ENCODE assay signal across 11 mouse cellular contexts in genomic region chr1:156605094-156605866, GRCm38 (mm10). TPM values are rescaled to one million over a fixed set of nuclear protein-coding genes. Genes with fewer than 3 reads are reported as not detected.
DNase-seq lines count a peak whose midpoint lies in the region; ATAC-seq and TF ChIP-seq lines count a peak whose summit lies in the region.
"Had no signal": no experiment of that assay in that cellular context is flagged by ENCODE, and none has a peak within 500 bp of the region (broad histone marks: within the 10 kb centered on the region; RNA-seq: fewer than 3 reads in every experiment).

No protein-coding gene starts in this region.

- peak overlapping the region; percentile 10; the same call in 1 of the 2 replicates for H3K27ac ChIP-seq in layer of hippocampus, adult 2 months
- H3K27ac ChIP-seq in midbrain, embryonic 13.5 days = no peak overlapping the region
- H3K27ac ChIP-seq: heart, embryonic 15.5 days; liver, embryonic 14.5 days had no signal

- H3K36me3 ChIP-seq in midbrain, embryonic 13.5 days = no peaks in the 10 kb centered on the region
- H3K36me3 ChIP-seq: heart, embryonic 15.5 days had no signal

- TF ChIP-seq CTCF in layer of hippocampus, adult 2 months (conservative IDR thresholded peaks at IDR 0.05) = no peak

- H3K4me3 ChIP-seq in layer of hippocampus, adult 2 months = no peak overlapping the region
- H3K4me3 ChIP-seq in midbrain, embryonic 13.5 days (replicated peaks) = no peak overlapping the region
- H3K4me3 ChIP-seq: heart, embryonic 15.5 days had no signal

- peak; percentile 85 for ATAC-seq in megakaryocyte, adult 5-6 weeks (ENCODE audit: poor library complexity, severe bottlenecking)
- no peak for ATAC-seq in midbrain, embryonic 13.5 days

- no peak overlapping the region for H3K4me2 ChIP-seq in midbrain, embryonic 13.5 days (replicated peaks)
- H3K4me2 ChIP-seq: heart, embryonic 15.5 days had no signal

- no peaks in the 10 kb centered on the region for H3K9me3 ChIP-seq in midbrain, embryonic 13.5 days
- H3K9me3 ChIP-seq: heart, embryonic 15.5 days had no signal

- WGBS in midbrain, embryonic 13.5 days = 86% methylated on average over 12 of the region's 12 CpGs

- peak; percentile 23 for DNase-seq in gastrocnemius, adult 18-20 months (ENCODE audit: low spot score)
- no peak for DNase-seq in gastrocnemius, postnatal 4 days (ENCODE audit: low spot score in 2 of 2)
- DNase-seq in layer of hippocampus, adult 2 months (ENCODE audit: low spot score in 2 of 2) = no peak
- DNase-seq in layer of hippocampus, adult 18-20 months (ENCODE audit: low spot score in 2 of 2) = no peak
- peak; percentile 56 for DNase-seq in cerebellum, adult 9-11 months
- no peak for DNase-seq in urinary bladder, postnatal 10 days (ENCODE audit: low spot score)
- DNase-seq: adrenal gland, postnatal 10 days had no signal

- no peaks in the 10 kb centered on the region for H3K27me3 ChIP-seq in midbrain, embryonic 13.5 days
- H3K27me3 ChIP-seq: heart, embryonic 15.5 days had no signal

- H3K9ac ChIP-seq in midbrain, embryonic 13.5 days (replicated peaks) = no peak overlapping the region
- H3K9ac ChIP-seq: heart, embryonic 15.5 days; liver, embryonic 14.5 days had no signal

- H3K4me1 ChIP-seq in midbrain, embryonic 13.5 days (replicated peaks) = peaks cover 12% of the 10 kb centered on the region

RNA-seq across cellular contexts. Expression of gene Abl2, which starts 46.7 kb away (rescaled TPM):
- total RNA-seq in gastrocnemius, adult 18-20 months (2021) = 10 to 100 TPM; 21.3 to 23.1 TPM
- total RNA-seq in gastrocnemius, postnatal 4 days (2021) = 10 to 100 TPM; 21.0 to 22.3 TPM
- 10 to 100 TPM; 87.4 to 88.2 TPM for total RNA-seq in layer of hippocampus, adult 2 months (2021)
- total RNA-seq in layer of hippocampus, adult 18-20 months (2021) = 10 to 100 TPM; 83.1 to 89.9 TPM
- 3.5 and 4.2 TPM in 2 replicates for total RNA-seq in megakaryocyte, adult 5-6 weeks (2015)
- 8.0 and 8.1 TPM in 2 replicates for total RNA-seq in megakaryocyte, adult 5-6 weeks (2017)
- polyA plus RNA-seq in midbrain, embryonic 13.5 days (2015; fragmentation: Nextera tagmentation; extraction: Ambion mirVana) = 6.7 and 7.0 TPM in 2 replicates

Comparison
In these comparisons a context has a peak if more than half of its experiments do, and no peak if none do; other contexts are left out.
1. DNase-seq: peak in gastrocnemius, adult 18-20 months (single experiment) and cerebellum, adult 9-11 months (single experiment); none in gastrocnemius, postnatal 4 days (0 of 2), layer of hippocampus, adult 2 months (0 of 2), layer of hippocampus, adult 18-20 months (0 of 2) and urinary bladder, postnatal 10 days (single experiment).